Mouse (Mus musculus) liver, embryonic 14.5 days (tissue): ENCODE measurements around the gene Slc24a2.

Experiments
- CTCF ChIP-seq: IDR thresholded peaks from 2 replicates; pipeline ENCODE4 v1.5.1; 2016; ENCODE audit warnings: antibody characterized with exemption, low read depth, control low read depth
- EP300 ChIP-seq: IDR thresholded peaks from 2 replicates; pipeline ENCODE4 v1.6.1; 2016; ENCODE audit warnings: antibody characterized with exemption, low read depth

DNA sequence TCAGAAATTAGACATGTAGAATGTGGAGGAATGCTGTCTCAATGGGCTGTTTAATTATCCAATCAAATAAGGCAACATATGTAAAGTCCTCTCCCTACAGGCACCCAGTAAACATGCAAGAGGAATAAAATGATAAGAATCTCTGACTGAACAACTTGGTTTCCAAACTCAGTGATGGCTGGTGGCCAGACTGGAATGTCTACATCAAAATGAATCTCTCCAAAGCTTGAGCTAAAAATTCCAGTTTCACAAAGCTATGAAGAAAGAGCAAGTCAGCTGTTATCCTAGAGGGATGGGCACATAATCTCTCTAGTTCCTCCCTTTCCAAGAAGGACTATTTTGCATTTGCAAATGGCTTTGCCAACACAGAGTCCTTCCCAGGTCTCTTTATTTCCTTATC is 139.4 kb downstream of the Slc24a2 start:
- TF ChIP-seq CTCF, result no peak
- no peak for TF ChIP-seq EP300
